Mouse (Mus musculus): ENCODE measurements around the gene Nlrc5. TPM values are rescaled to one million over a fixed set of nuclear protein-coding genes. Genes with fewer than 3 reads are reported as not detected.
A peak's percentile ranks its signal among the peaks of the same experiment; 100 is the strongest.

Gene Nlrc5
- total and polyA plus RNA-seq, 3 experiments, result 2.3 to 4.9 (median 3.7) TPM

DNA sequence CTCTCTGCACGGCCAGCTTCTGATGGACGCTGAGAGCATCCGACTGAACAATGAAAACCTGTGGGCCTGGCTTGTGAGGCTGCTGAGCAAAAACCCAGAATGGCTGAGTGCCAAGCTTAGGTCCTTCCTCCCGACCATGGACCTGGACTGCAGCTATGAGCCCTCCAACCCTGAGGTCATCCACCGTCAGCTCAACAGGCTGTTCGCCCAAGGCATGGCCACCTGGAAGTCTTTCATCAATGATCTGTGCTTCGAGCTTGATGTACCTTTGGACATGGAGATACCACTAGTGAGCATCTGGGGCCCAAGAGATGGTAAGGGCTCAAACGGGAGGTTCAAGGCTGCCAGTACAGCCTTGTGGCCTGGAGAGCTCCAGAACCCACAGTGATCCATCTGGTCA lies 38.6 kb downstream of the Nlrc5 start:
- Histone ChIP-seq H3K4me1 (ENCODE audit: control insufficient read depth, insufficient read depth, low read length) (no peaks in the 10 kb centered on the region), H3K27ac (no peak overlapping the region), H3K27me3 (ENCODE audit: control insufficient read depth, insufficient read depth, low read length) (no peaks in the 10 kb centered on the region), H3K36me3 (ENCODE audit: control insufficient read depth, insufficient read depth, low read length) (no peaks in the 10 kb centered on the region), H3K4me3 (no peak overlapping the region), H3K79me2 (replicated peaks; ENCODE audit: control insufficient read depth, insufficient read depth, low read length) (no peaks in the 10 kb centered on the region), H3K9ac (ENCODE audit: low read depth, low read length) (no peak overlapping the region)
- intact Hi-C loops (cut with DNase I), result loop anchor here (5.0 kb wide), 1 partner anchor 35 kb away; no protein-coding TSS in a partner anchor
- 69% methylated on average over 8 of the region's 8 CpGs for WGBS
- DNase-seq, result no peak
- TF ChIP-seq POLR2A (IDR thresholded peaks at IDR 0.05; ENCODE audit: insufficient read depth, low read depth, low read length), result no peak
- TF ChIP-seq CTCF (IDR thresholded peaks at IDR 0.05), result no peak
- TF ChIP-seq EP300 (IDR thresholded peaks at IDR 0.05; ENCODE audit: insufficient read depth, low read depth, low read length), result no peak

- 73% methylated on average over 21 of the region's 21 CpGs for WGBS
- Histone ChIP-seq H3K27me3 (ENCODE audit: control insufficient read depth, insufficient read depth, low read length) (no peaks in the 10 kb centered on the region), H3K36me3 (ENCODE audit: control insufficient read depth, insufficient read depth, low read length) (no peaks in the 10 kb centered on the region), H3K27ac (no peak overlapping the region), H3K79me2 (replicated peaks; ENCODE audit: control insufficient read depth, insufficient read depth, low read length) (no peaks in the 10 kb centered on the region), H3K4me1 (ENCODE audit: control insufficient read depth, insufficient read depth, low read length) (no peaks in the 10 kb centered on the region), H3K4me3 (no peak overlapping the region), H3K9ac (ENCODE audit: low read depth, low read length) (no peak overlapping the region)
- no peak for DNase-seq
- intact Hi-C loops (cut with DNase I), result loop anchor here (5.0 kb wide), 1 partner anchor 36 kb away; no protein-coding TSS in a partner anchor
- TF ChIP-seq CTCF (IDR thresholded peaks at IDR 0.05) (no peak), POLR2A (IDR thresholded peaks at IDR 0.05; ENCODE audit: insufficient read depth, low read depth, low read length) (no peak), EP300 (IDR thresholded peaks at IDR 0.05; ENCODE audit: insufficient read depth, low read depth, low read length) (no peak)
Observed at GRCm38 (mm10) chr8:94473431-94473830, 39.3 kb downstream of the Nlrc5 start.

- Histone ChIP-seq H3K4me1 (ENCODE audit: control insufficient read depth, insufficient read depth, low read length) (no peaks in the 10 kb centered on the region), H3K27me3 (ENCODE audit: control insufficient read depth, insufficient read depth, low read length) (no peaks in the 10 kb centered on the region), H3K27ac (no peak overlapping the region), H3K4me3 (no peak overlapping the region), H3K79me2 (replicated peaks; ENCODE audit: control insufficient read depth, insufficient read depth, low read length) (no peaks in the 10 kb centered on the region), H3K9ac (ENCODE audit: low read depth, low read length) (no peak overlapping the region), H3K36me3 (ENCODE audit: control insufficient read depth, insufficient read depth, low read length) (no peaks in the 10 kb centered on the region)
- TF ChIP-seq POLR2A (IDR thresholded peaks at IDR 0.05; ENCODE audit: insufficient read depth, low read depth, low read length) (no peak), CTCF (IDR thresholded peaks at IDR 0.05) (no peak), EP300 (IDR thresholded peaks at IDR 0.05; ENCODE audit: insufficient read depth, low read depth, low read length) (no peak)
- peak in 1 of 2 experiments; percentile 9 for DNase-seq
- intact Hi-C loops (cut with DNase I), result no loop called here
- 56% methylated on average over 8 of the region's 8 CpGs for WGBS
Observed at GRCm38 (mm10) chr8:94475786-94476185, 41.6 kb downstream of the Nlrc5 start.

GRCm38 (mm10) chr8:94476846-94477245 lies 42.7 kb downstream of the Nlrc5 start:
- H3K4me3 ChIP-seq, result no peak overlapping the region
- intact Hi-C loops (cut with DNase I), result no loop called here

GRCm38 (mm10) chr8:94482051-94482450 lies 47.9 kb downstream of the Nlrc5 start:
- intact Hi-C loops (cut with DNase I), result no loop called here
- H3K9ac ChIP-seq (ENCODE audit: low read depth, low read length), result no peak overlapping the region
- 8% methylated on average over 6 of the region's 6 CpGs for WGBS
- TF ChIP-seq POLR2A (IDR thresholded peaks at IDR 0.05; ENCODE audit: insufficient read depth, low read depth, low read length) (no peak), CTCF (IDR thresholded peaks at IDR 0.05) (no peak), EP300 (IDR thresholded peaks at IDR 0.05; ENCODE audit: insufficient read depth, low read depth, low read length) (no peak)
- peaks cover 4% of the 10 kb centered on the region for H3K4me1 ChIP-seq (ENCODE audit: control insufficient read depth, insufficient read depth, low read length)
- DNase-seq, result no peak
- H3K4me3 ChIP-seq, result no peak overlapping the region
- no peaks in the 10 kb centered on the region for H3K27me3 ChIP-seq (ENCODE audit: control insufficient read depth, insufficient read depth, low read length)
- H3K27ac ChIP-seq, result no peak overlapping the region
- H3K79me2 ChIP-seq (replicated peaks; ENCODE audit: control insufficient read depth, insufficient read depth, low read length), result no peaks in the 10 kb centered on the region
- H3K36me3 ChIP-seq (ENCODE audit: control insufficient read depth, insufficient read depth, low read length), result no peaks in the 10 kb centered on the region

More at GRCm38 (mm10) chr8:94476846-94477245, 42.7 kb downstream of the Nlrc5 start:
- H3K79me2 ChIP-seq (replicated peaks; ENCODE audit: control insufficient read depth, insufficient read depth, low read length), result no peaks in the 10 kb centered on the region
- TF ChIP-seq EP300 (IDR thresholded peaks at IDR 0.05; ENCODE audit: insufficient read depth, low read depth, low read length) (no peak), CTCF (IDR thresholded peaks at IDR 0.05) (no peak)
- H3K4me1 ChIP-seq (ENCODE audit: control insufficient read depth, insufficient read depth, low read length), result no peaks in the 10 kb centered on the region
- H3K9ac ChIP-seq (ENCODE audit: low read depth, low read length), result no peak overlapping the region
- H3K36me3 ChIP-seq (ENCODE audit: control insufficient read depth, insufficient read depth, low read length), result no peaks in the 10 kb centered on the region
- 69% methylated on average over 7 of the region's 7 CpGs for WGBS
- no peaks in the 10 kb centered on the region for H3K27me3 ChIP-seq (ENCODE audit: control insufficient read depth, insufficient read depth, low read length)
- peak in 1 of 2 experiments; percentile 9 for DNase-seq
- no peak overlapping the region for H3K27ac ChIP-seq

DNA sequence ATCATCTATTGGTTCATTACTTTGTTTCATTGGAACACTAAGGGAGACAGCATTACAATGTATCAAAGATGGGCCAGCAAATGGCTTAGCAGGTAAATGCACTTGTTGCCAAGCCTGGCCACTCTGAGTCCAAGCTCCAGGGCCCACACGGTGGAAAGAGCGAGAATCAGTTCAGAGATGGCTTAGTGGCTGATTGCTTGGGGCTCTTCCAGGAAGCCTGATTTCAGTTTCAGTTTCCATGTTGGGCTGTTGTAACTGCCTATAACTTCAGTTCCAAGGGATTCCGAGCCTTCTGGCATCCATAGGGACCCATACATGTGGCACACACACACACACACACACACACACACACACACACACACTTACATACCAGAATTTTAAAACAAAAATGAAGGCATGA lies 51.1 kb downstream of the Nlrc5 start:
- no peak for TF ChIP-seq EP300 (IDR thresholded peaks at IDR 0.05; ENCODE audit: insufficient read depth, low read depth, low read length)
- TF ChIP-seq POLR2A (IDR thresholded peaks at IDR 0.05; ENCODE audit: insufficient read depth, low read depth, low read length), result no peak
- TF ChIP-seq CTCF (IDR thresholded peaks at IDR 0.05), result no peak
- Histone ChIP-seq H3K9ac (ENCODE audit: low read depth, low read length) (no peak overlapping the region; the same call in none of the 2 replicates), H3K4me1 (ENCODE audit: control insufficient read depth, insufficient read depth, low read length) (peaks cover 4% of the 10 kb centered on the region), H3K27me3 (ENCODE audit: control insufficient read depth, insufficient read depth, low read length) (no peaks in the 10 kb centered on the region), H3K79me2 (replicated peaks; ENCODE audit: control insufficient read depth, insufficient read depth, low read length) (no peaks in the 10 kb centered on the region), H3K27ac (no peak overlapping the region), H3K4me3 (no peak overlapping the region), H3K36me3 (ENCODE audit: control insufficient read depth, insufficient read depth, low read length) (no peaks in the 10 kb centered on the region)
- intact Hi-C loops (cut with DNase I), result loop anchor here (5.0 kb wide), 1 partner anchor 88 kb away; no protein-coding TSS in a partner anchor
- 18% methylated on average over 3 of the region's 3 CpGs for whole genome bisulfite sequencing
- peak in 1 of 2 experiments; percentile 20 for DNase-seq

All from heart, adult 2 months (tissue).